Mouse (Mus musculus): ENCODE measurements around the gene Zfp518a. TPM values are rescaled to one million over a fixed set of nuclear protein-coding genes. Genes with fewer than 3 reads are reported as not detected.

Gene Zfp518a
- polyA plus RNA-seq, 1 experiment from 2014 or later, result 10.1 TPM

DNA sequence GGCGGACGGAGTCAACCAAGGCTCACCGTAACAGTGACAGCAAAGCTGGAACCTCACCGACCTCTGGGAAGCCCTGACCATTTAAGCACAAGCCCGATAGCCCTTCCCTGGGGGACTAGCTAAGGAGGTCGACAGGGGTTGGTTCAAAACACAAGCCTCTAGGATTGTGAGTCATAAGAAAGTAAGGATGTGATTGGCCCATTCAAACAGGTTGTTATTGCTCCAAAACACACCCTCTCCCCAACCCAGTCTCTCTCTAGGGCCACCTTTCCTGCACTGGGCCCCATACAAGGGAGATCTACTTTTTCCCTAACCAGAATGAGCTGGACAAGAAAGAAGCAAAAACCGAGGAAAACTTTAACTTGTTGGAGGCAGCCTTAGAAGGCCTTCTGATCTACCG, 40.9 kb downstream of the Zfp518a start:
- H3K9me3 ChIP-seq, result peaks cover 13% of the 10 kb centered on the region; the same call in 1 of the 2 replicates
- no peak for DNase-seq (ENCODE audit: low spot score)
- H3K36me3 ChIP-seq, result no peaks in the 10 kb centered on the region
- peaks cover 5% of the 10 kb centered on the region for H3K4me1 ChIP-seq (replicated peaks)
- no peak overlapping the region for H3K4me3 ChIP-seq
- no peaks in the 10 kb centered on the region for H3K27me3 ChIP-seq (ENCODE audit: insufficient read depth, poor library complexity, severe bottlenecking)
- 39% methylated on average over 8 of the region's 8 CpGs for WGBS
- H3K27ac ChIP-seq, result no peak overlapping the region

- peaks cover 5% of the 10 kb centered on the region for H3K4me1 ChIP-seq (replicated peaks)
- H3K9me3 ChIP-seq, result peaks cover 13% of the 10 kb centered on the region; the same call in 1 of the 2 replicates
- 28% methylated on average over 5 of the region's 5 CpGs for WGBS
- H3K4me3 ChIP-seq, result no peak overlapping the region
- H3K36me3 ChIP-seq, result no peaks in the 10 kb centered on the region
- no peak overlapping the region for H3K27ac ChIP-seq
- no peaks in the 10 kb centered on the region for H3K27me3 ChIP-seq (ENCODE audit: insufficient read depth, poor library complexity, severe bottlenecking)
- DNase-seq (ENCODE audit: low spot score), result no peak
Measured at GRCm38 (mm10) chr19:40936038-40936437, 41.5 kb downstream of the Zfp518a start.

DNA sequence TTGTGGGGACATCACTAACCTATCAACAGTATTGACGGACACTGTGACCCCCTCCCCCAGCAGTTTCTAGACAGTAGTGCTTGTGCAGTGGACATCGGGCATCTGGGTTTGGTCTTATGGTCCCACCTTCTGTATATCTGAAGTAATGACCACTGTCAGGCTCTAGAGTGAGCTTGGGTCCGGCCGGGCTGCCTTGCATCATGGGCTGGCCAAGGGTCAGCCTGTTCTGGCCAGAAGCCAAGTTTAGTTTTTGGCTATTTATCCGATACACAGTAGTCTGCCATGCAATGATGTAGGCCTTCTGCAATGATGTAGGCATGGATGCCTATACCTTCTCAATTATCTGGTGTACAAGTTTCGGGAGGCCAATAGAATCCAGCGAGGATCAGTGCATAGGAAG, 49.0 kb downstream of the Zfp518a start:
- Histone ChIP-seq H3K36me3 (no peaks in the 10 kb centered on the region), H3K27ac (no peak overlapping the region), H3K9me3 (peaks cover 13% of the 10 kb centered on the region; the same call in 1 of the 2 replicates), H3K27me3 (ENCODE audit: insufficient read depth, poor library complexity, severe bottlenecking) (no peaks in the 10 kb centered on the region), H3K4me1 (replicated peaks) (0 out of 2 replicates have a peak, but pooled peaks cover 12% of the 10 kb centered on the region), H3K4me3 (no peak overlapping the region)
- WGBS, result 91% methylated on average over 7 of the region's 7 CpGs
- DNase-seq (ENCODE audit: low spot score), result no peak

DNA sequence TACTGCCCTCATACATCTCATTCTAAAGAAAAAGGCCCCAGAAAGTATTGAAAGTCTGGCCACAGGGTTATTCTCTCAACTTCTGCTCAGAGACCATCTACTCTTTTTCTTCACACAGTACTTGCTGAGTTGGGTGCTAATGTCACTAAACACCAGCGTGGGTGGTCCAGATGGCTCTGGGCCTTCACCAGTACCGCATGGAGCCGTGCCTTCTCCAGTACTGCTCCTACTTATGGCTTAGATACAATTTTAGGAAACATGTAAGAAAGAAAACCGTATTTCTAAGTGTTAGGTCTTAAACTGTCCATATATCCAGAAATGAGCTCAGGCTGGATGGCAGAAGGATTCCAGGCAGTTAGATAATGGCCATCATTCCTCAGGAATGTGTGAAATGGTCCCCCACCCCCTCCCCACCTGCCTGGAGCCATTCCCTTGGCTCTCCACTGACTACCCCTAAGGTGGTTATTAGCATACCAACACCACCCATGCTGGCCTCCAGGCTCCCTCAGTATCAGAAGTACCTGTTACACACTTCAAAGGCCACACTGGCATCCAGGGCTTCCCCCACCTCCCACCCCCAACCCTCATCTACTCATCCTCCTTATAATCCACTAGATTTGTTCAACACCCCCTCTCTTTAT, 52.6 kb downstream of the Zfp518a start:
- Histone ChIP-seq H3K36me3 (no peaks in the 10 kb centered on the region), H3K4me3 (no peak overlapping the region), H3K4me1 (replicated peaks) (0 out of 2 replicates have a peak, but pooled peaks cover 4% of the 10 kb centered on the region), H3K9me3 (no peaks in the 10 kb centered on the region), H3K27ac (no peak overlapping the region), H3K27me3 (ENCODE audit: insufficient read depth, poor library complexity, severe bottlenecking) (no peaks in the 10 kb centered on the region)
- WGBS, result 86% methylated on average over 4 of the region's 4 CpGs
- DNase-seq (ENCODE audit: low spot score), result no peak

GRCm38 (mm10) chr19:40958981-40959380, 64.5 kb downstream of the Zfp518a start:
- WGBS, result 22% methylated on average over 1 of the region's 1 CpGs
- Histone ChIP-seq H3K27me3 (ENCODE audit: insufficient read depth, poor library complexity, severe bottlenecking) (no peaks in the 10 kb centered on the region), H3K4me3 (no peak overlapping the region), H3K9me3 (no peaks in the 10 kb centered on the region), H3K4me1 (replicated peaks) (peaks cover 14% of the 10 kb centered on the region), H3K27ac (no peak overlapping the region), H3K36me3 (no peaks in the 10 kb centered on the region)
- DNase-seq (ENCODE audit: low spot score), result no peak

DNA sequence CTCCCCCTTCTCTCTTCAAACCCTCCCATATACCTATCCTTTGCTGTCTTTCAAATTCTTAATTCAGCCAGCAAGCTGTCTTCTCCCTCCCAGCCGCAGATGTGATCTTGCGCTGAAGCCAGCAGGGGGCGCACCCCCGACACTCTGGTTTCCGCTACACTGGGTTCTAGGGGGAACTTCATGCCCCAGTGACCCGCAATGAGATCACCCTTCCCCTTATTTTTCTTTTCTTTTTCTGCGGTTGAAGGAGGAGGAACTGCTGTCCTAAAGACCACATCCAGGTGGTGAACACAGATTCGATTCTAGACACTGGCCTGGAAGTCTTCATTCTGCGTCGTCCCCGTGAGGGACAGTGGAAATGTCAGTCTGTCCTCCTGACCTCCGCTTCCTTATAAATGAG, 68.5 kb downstream of the Zfp518a start:
- Histone ChIP-seq H3K27me3 (ENCODE audit: insufficient read depth, poor library complexity, severe bottlenecking) (no peaks in the 10 kb centered on the region), H3K4me3 (no peak overlapping the region), H3K9me3 (no peaks in the 10 kb centered on the region), H3K36me3 (no peaks in the 10 kb centered on the region), H3K27ac (no peak overlapping the region), H3K4me1 (replicated peaks) (peaks cover 17% of the 10 kb centered on the region)
- DNase-seq (ENCODE audit: low spot score), result peak; percentile 44
- 48% methylated on average over 12 of the region's 12 CpGs for WGBS

DNA sequence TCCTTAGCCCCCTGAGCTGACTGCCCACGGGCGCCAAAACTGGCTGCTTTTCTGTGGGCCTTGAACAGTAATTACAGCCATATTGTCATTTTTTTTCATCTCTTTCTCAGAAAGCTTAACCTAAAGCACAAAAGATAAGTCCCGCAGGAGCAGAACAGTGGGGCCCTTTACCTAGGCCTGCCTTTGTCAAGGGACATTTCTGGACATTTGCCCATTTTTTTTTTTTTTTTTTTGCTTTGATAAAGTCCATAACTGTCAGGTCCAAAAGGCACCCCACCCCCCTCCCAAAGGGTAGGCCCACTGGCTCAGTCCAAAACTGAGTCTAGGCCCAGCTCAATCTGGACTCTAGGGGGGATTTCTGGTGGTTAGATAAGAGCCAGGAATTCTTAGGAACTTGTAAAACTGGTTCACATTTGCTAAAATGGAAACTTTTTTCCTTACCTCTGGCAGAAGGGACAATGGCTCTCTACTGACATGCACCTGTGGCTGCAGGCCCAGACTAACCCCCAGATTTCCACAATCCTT, 69.9 kb downstream of the Zfp518a start:
- Histone ChIP-seq H3K27ac (no peak overlapping the region), H3K9me3 (no peaks in the 10 kb centered on the region), H3K36me3 (no peaks in the 10 kb centered on the region), H3K27me3 (ENCODE audit: insufficient read depth, poor library complexity, severe bottlenecking) (no peaks in the 10 kb centered on the region), H3K4me1 (replicated peaks) (peaks cover 10% of the 10 kb centered on the region), H3K4me3 (no peak overlapping the region)
- DNase-seq (ENCODE audit: low spot score), result no peak
- WGBS, result 80% methylated on average over 3 of the region's 3 CpGs

GRCm38 (mm10) chr19:40964936-40965850, 70.7 kb downstream of the Zfp518a start:
- Histone ChIP-seq H3K27ac (no peak overlapping the region), H3K9me3 (no peaks in the 10 kb centered on the region), H3K36me3 (no peaks in the 10 kb centered on the region), H3K27me3 (ENCODE audit: insufficient read depth, poor library complexity, severe bottlenecking) (no peaks in the 10 kb centered on the region), H3K4me1 (replicated peaks) (peaks cover 7% of the 10 kb centered on the region; the same call in 1 of the 2 replicates), H3K4me3 (no peak overlapping the region)
- WGBS, result 86% methylated on average over 6 of the region's 6 CpGs
- DNase-seq (ENCODE audit: low spot score), result no peak

Other genes starting within 250 kb of the Zfp518a start
- gene Cc2d2b, start 146.0 kb upstream of the Zfp518a start, polyA plus RNA-seq (2016; fragmentation: Nextera tagmentation; extraction: Ambion mirVana), result 0.20 and 0.55 TPM in 2 replicates
- gene Ccnj, start 63.4 kb upstream of the Zfp518a start, polyA plus RNA-seq (2016; fragmentation: Nextera tagmentation; extraction: Ambion mirVana), result 40.2 and 41.2 TPM in 2 replicates
- 0.31 and 0.35 TPM in 2 replicates for gene Blnk, start 99.8 kb downstream of the Zfp518a start, polyA plus RNA-seq (2016; fragmentation: Nextera tagmentation; extraction: Ambion mirVana)
- gene Dntt, start 134.6 kb downstream of the Zfp518a start, polyA plus RNA-seq (2016; fragmentation: Nextera tagmentation; extraction: Ambion mirVana), result not detected in 2 replicates
- gene Opalin, start 182.4 kb downstream of the Zfp518a start, polyA plus RNA-seq (2016; fragmentation: Nextera tagmentation; extraction: Ambion mirVana), result not detected in 2 replicates

Data from hindbrain, embryonic 10.5 days (tissue).